Mouse (Mus musculus): ENCODE data around the gene Gp1bb. TPM values are rescaled to one million over a fixed set of nuclear protein-coding genes. Genes with fewer than 3 reads are reported as not detected.

Gene Gp1bb
- total and polyA plus RNA-seq, 3 experiments, result not detected

GRCm38 (mm10) chr16:18628206-18628947 is 6.2 kb upstream of the Gp1bb start:
- Histone ChIP-seq H3K27ac (ENCODE audit: insufficient read depth, low read depth) (no peak overlapping the region), H3K4me3 (replicated peaks in 1 of 3; ENCODE audit: low read depth in 2 of 3, low read length in 2 of 3, poor library complexity in 1 of 3) (no peak overlapping the region), H3K4me2 (ENCODE audit: insufficient read depth, low read depth, poor library complexity, severe bottlenecking) (no peak overlapping the region; the same call in 1 of the 2 replicates), H3K79me2 (replicated peaks; ENCODE audit: control insufficient read depth, extremely low read depth, insufficient read depth, poor library complexity, severe bottlenecking) (no peaks in the 10 kb centered on the region), H3K4me1 (ENCODE audit: control insufficient read depth in 1 of 2, insufficient read depth in 2 of 2) (peaks cover 5 to 28% of the 10 kb centered on the region in 2 experiments; a peak in 3 of 4 replicates), H3K36me3 (replicated peaks in 1 of 2; ENCODE audit: control insufficient read depth in 1 of 2, insufficient read depth in 1 of 2, low read length in 1 of 2) (no peaks in the 10 kb centered on the region), H3K9me3 (replicated peaks; ENCODE audit: low read length) (no peaks in the 10 kb centered on the region), H3K9ac (ENCODE audit: insufficient read depth, low read depth) (no peak overlapping the region), H3K27me3 (replicated peaks) (peaks cover 98% of the 10 kb centered on the region)
- TF ChIP-seq NRF1 (IDR thresholded peaks at IDR 0.05; ENCODE audit: low read depth, low read length), result no peak
- no peak for TF ChIP-seq KAT2A (IDR thresholded peaks at IDR 0.05; ENCODE audit: insufficient replicate concordance, low read length)
- no peak for TF ChIP-seq IRF4 (IDR thresholded peaks at IDR 0.05; ENCODE audit: low read depth, low read length)
- no peak for TF ChIP-seq USF1 (IDR thresholded peaks at IDR 0.05; ENCODE audit: low read depth, low read length)
- no peak for TF ChIP-seq SMC3 (IDR thresholded peaks at IDR 0.05; ENCODE audit: low read depth, low read length)
- no peak for TF ChIP-seq NELFE (IDR thresholded peaks at IDR 0.05; ENCODE audit: low read depth, low read length)
- TF ChIP-seq CHD2 (IDR thresholded peaks at IDR 0.05; ENCODE audit: low read length), result no peak
- TF ChIP-seq BHLHE40 (IDR thresholded peaks at IDR 0.05; ENCODE audit: low read depth, low read length), result no peak
- no peak for TF ChIP-seq RCOR1 (conservative IDR thresholded peaks at IDR 0.05; ENCODE audit: low read depth, low read length)
- no peak for TF ChIP-seq MYC (IDR thresholded peaks at IDR 0.05; ENCODE audit: low read depth, low read length)
- dilution Hi-C loops (cut with MboI; ENCODE audit: extremely low pct_ligation_motif_present, extremely low pct_unique_long_range_greater_than_20kb, low sequenced_read_pairs), result no loop called here
- DNase-seq (ENCODE audit: extremely low read depth), result no peak
- in situ Hi-C loops (cut with MboI; ENCODE audit: low pct_ligation_motif_present, low pct_unique_long_range_greater_than_20kb, low sequenced_read_pairs), result no loop called here

DNA sequence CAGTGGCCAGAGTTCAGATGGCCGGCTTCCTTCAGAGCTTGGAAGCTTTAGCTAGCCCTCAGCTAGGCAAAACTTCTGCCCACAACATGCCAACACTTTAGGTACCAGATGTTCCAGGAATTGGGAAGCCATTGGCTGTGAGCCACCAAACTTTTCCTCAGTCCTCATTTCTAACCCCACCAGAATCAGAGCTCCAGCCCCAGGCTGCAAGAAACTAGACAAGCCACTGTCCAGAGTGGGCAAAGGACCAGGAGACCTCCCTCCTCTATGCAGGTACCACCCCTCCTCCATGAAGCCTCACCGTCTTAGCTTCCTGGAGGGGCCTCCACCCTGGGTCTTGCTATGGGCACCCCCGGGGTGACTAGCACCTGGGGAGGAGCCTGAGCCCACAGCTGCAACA is 5.0 kb upstream of the Gp1bb start:
- TF ChIP-seq HCFC1 (IDR thresholded peaks at IDR 0.05; ENCODE audit: low read depth, low read length), result no peak
- no peak for TF ChIP-seq E2F4 (IDR thresholded peaks at IDR 0.05; ENCODE audit: insufficient replicate concordance, low read depth, low read length)
- no peak for TF ChIP-seq USF1 (IDR thresholded peaks at IDR 0.05; ENCODE audit: low read depth, low read length)
- no peak for TF ChIP-seq ELF1 (IDR thresholded peaks at IDR 0.05; ENCODE audit: low read depth, low read length)
- no peak for TF ChIP-seq POLR2A (IDR thresholded peaks at IDR 0.05; ENCODE audit: low read depth, low read length)
- TF ChIP-seq UBTF (IDR thresholded peaks at IDR 0.05; ENCODE audit: low read depth, low read length), result no peak
- TF ChIP-seq SIN3A (IDR thresholded peaks at IDR 0.05; ENCODE audit: low read length), result no peak
- TF ChIP-seq MEF2A (IDR thresholded peaks at IDR 0.05; ENCODE audit: borderline replicate concordance, low read depth, low read length), result no peak
- no peak for TF ChIP-seq TBP (conservative IDR thresholded peaks at IDR 0.05; ENCODE audit: low read depth, low read length)
- no peak for TF ChIP-seq MAFK (IDR thresholded peaks at IDR 0.05; ENCODE audit: insufficient replicate concordance, low read length)
- TF ChIP-seq JUN (IDR thresholded peaks at IDR 0.05; ENCODE audit: insufficient read depth, low read depth, low read length), result no peak
- TF ChIP-seq CHD1 (IDR thresholded peaks at IDR 0.05; ENCODE audit: low read depth, low read length), result no peak
- Histone ChIP-seq H3K36me3 (replicated peaks in 1 of 2; ENCODE audit: control insufficient read depth in 1 of 2, insufficient read depth in 1 of 2, low read length in 1 of 2) (no peaks in the 10 kb centered on the region), H3K27ac (ENCODE audit: insufficient read depth, low read depth) (no peak overlapping the region), H3K4me2 (ENCODE audit: insufficient read depth, low read depth, poor library complexity, severe bottlenecking) (no peak overlapping the region), H3K27me3 (replicated peaks) (peaks cover 96% of the 10 kb centered on the region), H3K9me3 (replicated peaks; ENCODE audit: low read length) (no peaks in the 10 kb centered on the region), H3K9ac (ENCODE audit: insufficient read depth, low read depth) (no peak overlapping the region), H3K4me1 (ENCODE audit: control insufficient read depth in 1 of 2, insufficient read depth in 2 of 2) (peaks cover 5 to 28% of the 10 kb centered on the region in 2 experiments; a peak in 3 of 4 replicates), H3K4me3 (replicated peaks in 1 of 3; ENCODE audit: low read depth in 2 of 3, low read length in 2 of 3, poor library complexity in 1 of 3) (no peak overlapping the region), H3K79me2 (replicated peaks; ENCODE audit: control insufficient read depth, extremely low read depth, insufficient read depth, poor library complexity, severe bottlenecking) (no peaks in the 10 kb centered on the region)
- in situ Hi-C loops (cut with MboI; ENCODE audit: low pct_ligation_motif_present, low pct_unique_long_range_greater_than_20kb, low sequenced_read_pairs) (no loop called here), dilution Hi-C loops (cut with MboI; ENCODE audit: extremely low pct_ligation_motif_present, extremely low pct_unique_long_range_greater_than_20kb, low sequenced_read_pairs) (no loop called here)
- no peak for DNase-seq (ENCODE audit: extremely low read depth)

Measured in CH12.LX (cell line).